Mouse (Mus musculus) intestine, embryonic 14.5 days (tissue): ENCODE measurements at regions not wholly inside any gene's neighbourhood (a gene's known extent, or its start where the extent isn't known, plus 50 kb on each side); places are given as distances from the start of the nearest gene placed in this dataset.

Experiments
- ATAC-seq: fragments of 200-750 bp; cut with Nextera tagmentation; replicated peaks from 2 replicates; pipeline ENCODE4 v1.8.0; 2017; ENCODE audit warnings: low read depth, moderate number of reproducible peaks, moderate TSS enrichment, moderate library complexity; ENCODE audit not compliant: low FRiP score, low TSS enrichment
- DNase-seq: peaks from one replicate; pipeline ENCODE4 v3.0.0-alpha.2; 2018; ENCODE audit warnings: low spot score
- H3K27ac ChIP-seq: fragments of 300-500 bp; sonication (generic); 2 replicates; pipeline ENCODE4 v1.5.1; 2014; ENCODE audit warnings: low read depth, mild to moderate bottlenecking, control low read depth
- H3K27me3 ChIP-seq: fragments of 300-500 bp; sonication (generic); replicated peaks from 2 replicates; pipeline ENCODE4 v1.6.1; 2014; ENCODE audit warnings: low read length, control low read depth; ENCODE audit not compliant: control insufficient read depth, insufficient read depth
- H3K36me3 ChIP-seq: fragments of 300-500 bp; sonication (generic); 2 replicates; pipeline ENCODE4 v1.6.1; 2014; ENCODE audit warnings: low read length, control low read depth; ENCODE audit not compliant: control insufficient read depth, insufficient read depth
- H3K4me1 ChIP-seq: fragments of 300-500 bp; sonication (generic); replicated peaks from 2 replicates; pipeline ENCODE4 v1.6.1; 2014; ENCODE audit warnings: low read length, control low read depth, mixed read lengths; ENCODE audit not compliant: control insufficient read depth, insufficient read depth
- H3K4me2 ChIP-seq: fragments of 300-500 bp; sonication (generic); 2 replicates; pipeline ENCODE4 v1.6.1; 2014; ENCODE audit warnings: low read length
- H3K4me3 ChIP-seq: fragments of 300-500 bp; sonication (generic); 2 replicates; pipeline ENCODE4 v1.5.1; 2014; ENCODE audit warnings: low read depth, low read length, control low read depth, mixed read lengths
- H3K9ac ChIP-seq: fragments of 300-500 bp; sonication (generic); 2 replicates; pipeline ENCODE4 v1.6.1; 2014; ENCODE audit warnings: mild to moderate bottlenecking, low read length
- H3K9me3 ChIP-seq: fragments of 300-500 bp; sonication (generic); 2 replicates; pipeline ENCODE4 v1.6.1; 2016; ENCODE audit warnings: low read length, control low read depth; ENCODE audit not compliant: control insufficient read depth
- WGBS: fragments of 180-500 bp; shearing (Covaris S2); extraction: QIAGEN DNeasy Blood & Tissue Kit; methylation state at CpG from one replicate; pipeline ENCODE4 v1.1.7; 2014; 5-methylcytosine and 5-hydroxymethylcytosine counted together

- no peaks in the 10 kb centered on the region for H3K27me3 ChIP-seq
- H3K36me3 ChIP-seq, result no peaks in the 10 kb centered on the region
- H3K4me1 ChIP-seq, result no peaks in the 10 kb centered on the region
- H3K27ac ChIP-seq, result no peak overlapping the region
- 43% methylated on average over 2 of the region's 2 CpGs for WGBS
- H3K4me3 ChIP-seq, result no peak overlapping the region
- ATAC-seq, result no peak
- no peaks in the 10 kb centered on the region for H3K9me3 ChIP-seq
- no peak overlapping the region for H3K4me2 ChIP-seq
- no peak for DNase-seq
- no peak overlapping the region for H3K9ac ChIP-seq
Measured at GRCm38 (mm10) chr16:25478300-25478699, 191.7 kb downstream of the Tprg start.

GRCm38 (mm10) chr16:25483831-25484254 lies 197.2 kb downstream of the Tprg start:
- H3K4me1 ChIP-seq, result no peaks in the 10 kb centered on the region
- H3K9me3 ChIP-seq, result no peaks in the 10 kb centered on the region
- DNase-seq (no peak), ATAC-seq (no peak)
- H3K9ac ChIP-seq, result no peak overlapping the region
- H3K36me3 ChIP-seq, result no peaks in the 10 kb centered on the region
- no peak overlapping the region for H3K27ac ChIP-seq
- no peak overlapping the region for H3K4me2 ChIP-seq
- no peaks in the 10 kb centered on the region for H3K27me3 ChIP-seq
- no peak overlapping the region for H3K4me3 ChIP-seq
- WGBS, result 64% methylated on average over 5 of the region's 5 CpGs

GRCm38 (mm10) chr16:25485007-25485406 lies 198.4 kb downstream of the Tprg start:
- ATAC-seq, result no peak
- Histone ChIP-seq H3K27ac (no peak overlapping the region), H3K9ac (no peak overlapping the region), H3K4me2 (no peak overlapping the region), H3K9me3 (no peaks in the 10 kb centered on the region), H3K36me3 (no peaks in the 10 kb centered on the region), H3K27me3 (no peaks in the 10 kb centered on the region), H3K4me1 (no peaks in the 10 kb centered on the region), H3K4me3 (no peak overlapping the region)
- no peak for DNase-seq
- 89% methylated on average over 9 of the region's 9 CpGs for WGBS

- DNase-seq (no peak), ATAC-seq (no peak)
- no peaks in the 10 kb centered on the region for H3K36me3 ChIP-seq
- H3K27me3 ChIP-seq, result no peaks in the 10 kb centered on the region
- H3K4me1 ChIP-seq, result no peaks in the 10 kb centered on the region
- WGBS, result 74% methylated on average over 4 of the region's 4 CpGs
- no peaks in the 10 kb centered on the region for H3K9me3 ChIP-seq
- no peak overlapping the region for H3K9ac ChIP-seq
- no peak overlapping the region for H3K4me2 ChIP-seq
- no peak overlapping the region for H3K27ac ChIP-seq
- no peak overlapping the region for H3K4me3 ChIP-seq
Measured at GRCm38 (mm10) chr16:25486477-25487094, 197.0 kb upstream of the Trp63 start.

- H3K4me2 ChIP-seq, result no peak overlapping the region
- no peak for DNase-seq
- 85% methylated on average over 3 of the region's 3 CpGs for WGBS
- no peak overlapping the region for H3K4me3 ChIP-seq
- H3K9ac ChIP-seq, result no peak overlapping the region
- no peaks in the 10 kb centered on the region for H3K4me1 ChIP-seq
- ATAC-seq, result no peak
- H3K27ac ChIP-seq, result no peak overlapping the region
- no peaks in the 10 kb centered on the region for H3K9me3 ChIP-seq
- H3K27me3 ChIP-seq, result no peaks in the 10 kb centered on the region
- H3K36me3 ChIP-seq, result no peaks in the 10 kb centered on the region
Measured at GRCm38 (mm10) chr16:25490847-25491246, 192.7 kb upstream of the Trp63 start.

- Histone ChIP-seq H3K4me3 (no peak overlapping the region), H3K27me3 (no peaks in the 10 kb centered on the region), H3K4me2 (no peak overlapping the region), H3K9ac (no peak overlapping the region), H3K27ac (no peak overlapping the region), H3K36me3 (no peaks in the 10 kb centered on the region), H3K9me3 (no peaks in the 10 kb centered on the region), H3K4me1 (no peaks in the 10 kb centered on the region)
- 85% methylated on average over 3 of the region's 3 CpGs for WGBS
- DNase-seq (no peak), ATAC-seq (no peak)
Measured at GRCm38 (mm10) chr16:25494153-25494552, 189.4 kb upstream of the Trp63 start.

- no peak overlapping the region for H3K4me3 ChIP-seq
Measured at GRCm38 (mm10) chr16:25495586-25496196, 187.9 kb upstream of the Trp63 start.

GRCm38 (mm10) chr16:25504829-25505228 lies 178.7 kb upstream of the Trp63 start:
- Histone ChIP-seq H3K4me1 (no peaks in the 10 kb centered on the region), H3K27ac (no peak overlapping the region), H3K4me2 (no peak overlapping the region), H3K9ac (no peak overlapping the region), H3K9me3 (no peaks in the 10 kb centered on the region), H3K4me3 (no peak overlapping the region), H3K27me3 (no peaks in the 10 kb centered on the region), H3K36me3 (no peaks in the 10 kb centered on the region)
- WGBS, result 32% methylated on average over 3 of the region's 3 CpGs
- no peak for DNase-seq
- no peak for ATAC-seq

More at GRCm38 (mm10) chr16:25495586-25496196, 187.9 kb upstream of the Trp63 start:
- Histone ChIP-seq H3K4me1 (no peaks in the 10 kb centered on the region), H3K36me3 (no peaks in the 10 kb centered on the region), H3K9me3 (no peaks in the 10 kb centered on the region), H3K27me3 (no peaks in the 10 kb centered on the region), H3K9ac (no peak overlapping the region), H3K27ac (no peak overlapping the region), H3K4me2 (no peak overlapping the region)
- DNase-seq (no peak), ATAC-seq (no peak)
- WGBS, result 86% methylated on average over 2 of the region's 2 CpGs
